Mouse (Mus musculus): ENCODE measurements around the gene Prkca.

Prkca gene

DNA sequence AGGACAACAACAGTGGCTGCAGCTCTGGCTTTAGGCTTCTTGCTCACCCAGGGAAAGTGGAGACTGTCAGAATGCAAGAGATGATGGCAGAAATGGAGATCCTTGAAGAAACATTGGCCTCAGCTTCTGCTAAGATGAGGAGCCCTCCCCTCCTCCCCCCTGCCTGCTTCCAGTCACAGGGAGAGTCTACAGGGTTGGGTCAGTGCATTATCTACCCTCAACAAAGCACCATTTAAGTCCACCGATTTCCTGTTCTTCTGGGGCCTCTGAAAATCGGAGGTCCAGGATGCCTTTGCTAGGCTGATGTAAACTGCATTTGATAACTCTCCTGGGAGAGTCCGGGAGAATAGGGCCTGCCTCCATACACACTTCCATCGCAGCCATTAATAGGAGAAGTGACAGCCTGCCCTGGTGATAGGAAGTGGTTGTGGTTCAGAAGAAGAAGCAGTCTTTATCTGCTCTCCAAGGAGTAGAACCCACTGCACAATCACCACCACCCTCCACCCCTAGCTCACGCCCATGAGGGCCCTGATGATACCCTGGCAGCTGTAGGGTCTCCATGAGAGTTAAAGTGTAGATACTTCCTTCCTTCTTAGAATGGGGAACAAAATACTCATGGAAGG lies 108.5 kb downstream of the Prkca start:
- DNase-seq (ENCODE audit: low read depth, low spot score) = no peak

DNA sequence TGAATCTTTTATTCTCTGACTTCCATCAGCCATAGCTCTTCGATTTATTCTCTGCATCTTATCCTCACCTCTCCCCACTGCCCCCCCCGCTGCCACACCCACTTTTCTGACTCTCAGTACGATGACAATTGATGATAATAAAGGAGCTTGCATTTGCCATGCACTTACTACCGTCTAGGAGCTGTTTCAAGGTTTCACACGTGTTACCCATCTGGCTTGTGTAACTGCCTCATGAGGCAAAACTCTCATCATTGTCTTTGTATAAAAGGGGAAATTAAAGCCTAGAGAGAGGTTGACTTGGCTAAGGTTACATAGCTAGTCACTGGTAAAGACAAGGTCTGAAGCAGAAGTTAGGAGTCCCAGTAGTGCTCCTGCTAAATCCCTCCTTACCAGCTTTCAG lies 110.7 kb downstream of the Prkca start:
- no peak for DNase-seq (ENCODE audit: low read depth, low spot score)

DNA sequence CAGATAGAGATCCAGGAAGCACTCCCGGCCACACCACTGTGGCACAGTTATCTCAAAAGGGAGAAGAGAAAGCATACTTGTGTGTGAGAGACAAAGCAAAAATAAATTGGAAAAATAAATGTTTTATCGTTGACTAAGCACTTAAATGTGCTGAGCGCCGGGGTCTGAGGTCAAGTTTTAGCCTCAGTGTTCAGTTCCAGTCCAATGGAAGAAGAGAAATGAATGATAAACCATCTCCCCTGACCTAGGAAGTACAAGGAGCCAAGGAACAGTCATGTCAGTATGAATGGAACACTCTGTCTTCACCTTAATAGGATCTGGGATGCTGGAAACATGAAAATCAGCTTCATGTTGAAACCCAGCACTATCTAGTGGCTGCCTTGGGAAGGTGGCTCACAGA lies 113.6 kb downstream of the Prkca start:
- DNase-seq (ENCODE audit: low read depth, low spot score) = no peak

DNA sequence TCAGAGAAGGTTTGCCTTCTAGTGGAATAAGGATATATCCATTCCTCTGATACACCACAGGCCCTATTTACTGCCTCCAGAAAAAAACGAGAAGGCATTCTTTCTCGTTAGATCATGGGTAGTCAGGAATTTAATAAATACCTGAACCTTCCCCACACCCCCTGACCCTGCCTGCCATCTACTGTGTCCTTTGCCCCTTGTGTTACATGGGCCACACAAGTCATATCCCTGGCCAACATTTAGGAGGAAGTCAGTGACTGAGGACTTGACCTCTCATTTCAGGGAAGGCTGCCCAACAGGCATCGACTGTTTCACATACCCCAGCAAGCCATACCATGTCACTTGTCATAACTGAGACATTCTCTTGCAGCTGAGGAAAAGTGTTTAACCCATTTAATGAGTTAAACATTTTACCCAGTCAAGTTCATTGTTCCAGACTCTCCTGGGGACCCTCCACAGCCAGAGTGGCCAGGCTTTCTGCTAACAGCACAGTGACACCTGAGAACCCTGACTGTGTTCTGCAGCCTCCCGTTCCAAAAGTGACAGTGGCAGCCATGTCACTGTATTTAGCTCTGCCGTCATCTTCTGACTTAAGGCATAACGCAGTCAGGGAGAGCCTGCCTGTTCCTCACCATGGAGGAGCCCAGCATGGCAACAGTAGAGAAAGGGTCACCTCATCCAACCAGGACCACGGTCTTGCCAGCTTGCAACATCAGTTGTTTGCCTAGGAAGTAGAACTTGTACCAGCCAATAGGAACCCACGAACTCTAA lies 114.4 kb downstream of the Prkca start:
- DNase-seq (ENCODE audit: low read depth, low spot score) = no peak

DNA sequence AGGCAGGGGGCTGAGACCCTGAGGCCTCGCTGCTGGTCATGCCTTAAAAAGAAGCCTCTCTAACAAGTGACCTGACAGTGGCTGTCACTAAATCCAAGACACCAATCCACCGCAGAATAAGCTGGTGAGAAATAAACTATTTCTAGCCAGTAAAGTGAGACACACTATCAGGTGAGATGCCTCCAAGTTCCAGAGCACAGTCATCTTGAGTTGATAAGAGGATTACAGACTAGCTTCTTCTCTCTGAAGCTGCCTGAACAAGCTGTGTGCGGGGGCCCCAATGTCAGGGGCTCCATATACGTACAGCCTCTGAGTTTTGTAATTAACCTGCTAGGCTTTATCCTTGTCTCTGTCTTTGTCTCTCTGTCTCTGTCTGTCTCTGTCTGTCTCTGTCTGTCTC lies 115.2 kb downstream of the Prkca start:
- no peak for DNase-seq (ENCODE audit: low read depth, low spot score)

DNA sequence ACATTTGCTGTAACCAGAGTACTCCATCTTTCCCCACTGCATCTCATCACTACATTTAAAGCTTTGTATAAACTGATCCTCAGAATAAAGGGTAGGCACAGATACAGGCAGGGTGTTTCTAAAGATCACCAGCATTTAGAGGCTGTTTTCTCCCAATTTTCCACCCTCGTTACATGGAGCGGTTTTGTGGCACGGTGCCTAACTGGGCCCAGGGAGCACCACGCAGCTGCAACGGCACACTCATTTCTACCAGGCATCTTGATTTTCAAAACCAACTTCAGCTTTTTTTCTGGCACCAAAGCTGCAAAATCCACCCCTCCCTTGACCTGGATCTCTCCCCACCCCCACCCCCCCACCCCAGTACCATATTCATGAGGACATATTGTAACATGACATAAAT lies 117.5 kb downstream of the Prkca start:
- no peak for DNase-seq (ENCODE audit: low read depth, low spot score)

DNA sequence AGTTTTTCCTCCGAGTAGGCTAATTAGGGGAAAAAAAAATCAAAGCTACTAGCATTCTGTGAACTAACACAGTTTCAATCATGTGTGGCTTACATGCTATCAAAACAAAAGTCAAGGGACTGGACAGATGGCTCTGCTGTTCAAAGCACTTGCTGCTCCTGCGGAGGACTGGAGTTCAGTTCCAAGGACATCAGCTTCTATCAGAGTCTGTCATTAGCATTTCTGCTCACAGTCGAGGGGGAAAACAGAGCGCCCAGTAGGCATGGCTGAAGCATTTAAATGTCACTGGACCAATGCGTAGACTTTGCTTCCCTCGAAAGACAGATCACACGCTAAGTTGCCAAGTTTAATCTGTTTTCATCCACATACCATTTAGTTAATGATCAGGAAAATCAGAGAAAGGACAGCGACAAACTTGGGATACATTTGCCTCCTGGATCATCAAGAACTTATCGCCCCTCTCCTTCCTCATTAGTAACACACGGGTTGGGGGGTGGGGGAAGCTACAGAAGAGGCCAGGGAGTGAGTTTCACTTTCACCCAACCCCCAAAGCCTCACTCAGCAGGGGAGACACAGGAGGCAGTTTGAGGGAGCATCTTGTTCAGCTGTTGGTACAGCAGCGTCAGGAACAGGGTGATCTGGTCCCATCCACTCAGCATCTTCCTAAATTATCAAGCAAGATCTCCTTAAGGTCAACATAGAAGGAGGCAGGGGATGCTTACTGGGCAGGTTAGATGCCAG lies 119.3 kb downstream of the Prkca start:
- DNase-seq (ENCODE audit: low read depth, low spot score) = no peak

DNA sequence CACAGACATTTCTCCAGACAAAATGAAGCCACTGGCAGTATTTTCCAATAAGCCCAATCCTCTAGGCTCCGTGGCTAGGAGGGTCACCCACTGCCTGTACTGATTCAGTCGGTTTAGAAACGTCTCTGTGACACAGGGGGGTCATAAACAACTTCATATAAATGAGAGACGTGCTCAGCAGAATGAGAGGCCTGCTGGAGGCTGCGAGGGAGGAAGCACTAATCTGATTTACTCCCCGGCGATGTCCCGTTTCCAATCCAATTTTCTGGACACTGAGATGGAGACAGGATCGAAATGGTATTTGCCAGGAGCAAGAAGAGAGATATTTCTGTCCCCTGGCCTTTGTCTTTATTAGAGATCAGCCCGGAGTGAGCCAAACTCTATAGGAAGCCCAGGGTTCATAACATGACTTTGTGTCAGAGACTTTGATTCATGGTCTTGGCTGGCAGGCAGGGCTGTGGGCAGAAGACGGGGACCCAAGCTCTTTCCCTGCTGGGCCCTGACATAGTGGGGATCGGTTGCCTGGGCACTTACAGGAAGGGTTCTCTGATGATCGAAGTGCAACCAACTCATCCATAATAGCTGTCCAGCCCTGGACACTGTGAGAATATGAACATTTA lies 120.0 kb downstream of the Prkca start:
- no peak for DNase-seq (ENCODE audit: low read depth, low spot score)

DNA sequence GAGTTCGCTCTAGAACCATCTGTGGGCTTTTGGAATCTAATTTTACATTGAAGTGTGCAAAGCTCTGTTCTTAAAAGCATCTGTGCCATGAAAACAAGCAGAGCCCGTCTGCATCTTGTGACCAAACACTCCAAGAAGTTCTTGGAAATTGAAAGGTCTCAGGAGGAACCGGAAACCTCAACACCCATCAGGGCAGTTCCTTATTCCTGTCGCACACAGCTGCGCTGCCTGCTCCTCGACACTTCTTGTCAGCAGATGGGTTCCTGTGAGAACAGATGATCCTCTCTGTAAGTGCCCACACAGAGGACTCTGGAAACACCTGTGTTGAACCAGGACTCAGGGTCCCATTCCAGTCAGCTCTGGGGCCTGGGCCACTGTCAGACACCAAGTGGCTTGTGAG lies 120.6 kb downstream of the Prkca start:
- DNase-seq (ENCODE audit: low read depth, low spot score) = peak; percentile 15

DNA sequence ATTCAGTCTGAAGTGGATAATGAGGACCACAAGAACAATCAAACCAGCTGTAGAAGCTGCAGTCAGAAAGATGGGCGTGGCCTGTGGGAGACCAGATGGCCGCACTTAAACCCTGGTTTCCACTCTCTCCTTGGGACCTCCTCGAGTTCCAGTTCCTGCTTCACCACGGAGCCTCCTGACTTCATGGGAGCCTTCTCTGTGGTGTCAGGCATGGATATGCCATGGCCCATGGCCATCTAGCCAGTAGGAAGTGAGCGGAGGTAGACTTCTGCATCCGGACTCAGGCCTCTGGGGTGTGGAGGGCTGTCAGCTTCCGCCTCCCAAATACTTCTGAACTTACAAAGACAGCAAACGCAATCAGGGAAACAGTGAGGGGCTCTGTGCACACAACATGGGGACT lies 121.1 kb downstream of the Prkca start:
- no peak for DNase-seq (ENCODE audit: low read depth, low spot score)

DNA sequence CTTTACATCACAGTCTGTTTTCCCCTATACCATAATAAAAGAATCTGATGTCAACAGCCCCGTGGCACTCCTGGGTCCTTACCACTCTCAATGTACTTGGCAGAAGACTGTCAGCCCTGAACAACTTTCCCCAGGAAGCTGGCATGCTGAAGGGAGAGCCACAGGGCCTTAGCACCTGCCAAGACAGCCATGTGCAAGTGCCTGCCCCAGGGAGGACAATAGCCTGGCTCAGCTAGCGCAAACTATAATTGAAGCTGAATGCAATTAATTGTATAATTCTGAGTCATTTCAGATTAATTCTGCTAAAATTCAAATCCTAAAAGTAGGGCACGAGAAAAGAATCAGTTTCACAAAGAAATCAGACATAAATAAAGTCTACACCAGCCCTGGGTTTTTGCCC lies 121.7 kb downstream of the Prkca start:
- no peak for DNase-seq (ENCODE audit: low read depth, low spot score)

DNA sequence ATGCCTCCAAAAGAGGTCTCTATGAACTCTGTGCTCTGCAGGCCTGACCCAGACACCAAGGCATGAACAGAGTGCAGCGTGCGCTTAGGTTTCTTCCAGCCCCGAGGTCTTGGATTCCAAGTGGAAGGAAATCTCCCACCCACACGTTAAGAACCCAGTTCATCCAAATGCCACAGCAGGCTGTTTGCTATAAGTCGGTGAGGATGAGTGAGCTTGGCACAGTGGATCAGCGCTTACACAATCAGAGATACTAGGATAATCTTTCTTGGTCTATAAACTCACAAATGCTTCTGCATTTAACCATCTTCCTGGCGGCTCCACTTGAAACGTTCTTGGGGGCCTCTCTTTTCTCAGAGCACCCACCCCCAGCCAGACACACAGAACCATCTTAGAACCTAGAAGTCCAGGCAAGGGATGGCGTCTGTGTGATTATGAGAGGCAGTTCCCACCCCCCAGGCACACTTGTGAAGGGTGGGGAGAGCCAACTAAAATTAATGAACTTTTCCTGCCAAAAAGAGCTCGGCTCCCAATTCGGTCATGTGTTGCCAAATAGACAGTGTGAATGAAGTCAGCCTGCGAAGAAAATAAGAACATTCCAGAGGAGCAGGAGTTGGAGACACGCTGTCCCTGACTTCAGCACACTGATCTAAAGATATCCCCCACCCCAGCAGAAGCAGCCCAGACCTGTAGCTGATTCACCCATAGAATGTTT lies 122.4 kb downstream of the Prkca start:
- DNase-seq (ENCODE audit: low read depth, low spot score) = no peak

DNA sequence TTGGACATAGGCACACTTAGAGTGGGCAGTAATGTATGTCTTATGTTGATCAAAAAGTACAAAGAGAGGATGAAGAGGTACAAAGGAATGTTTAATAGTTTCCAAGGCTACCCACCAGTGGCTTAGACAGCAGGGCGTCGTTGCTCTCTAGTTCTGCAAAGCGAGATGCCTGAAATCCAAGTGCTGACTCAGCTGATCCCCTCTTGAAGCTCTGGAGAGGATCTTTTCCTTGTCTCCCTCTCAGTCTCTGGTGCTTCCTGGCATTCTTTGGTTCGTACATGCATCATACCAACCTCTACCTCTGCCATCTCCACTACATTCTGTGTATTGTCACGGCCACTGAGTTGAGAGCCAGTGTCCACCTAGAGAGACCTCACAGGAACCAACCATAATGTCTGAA lies 123.1 kb downstream of the Prkca start:
- DNase-seq (ENCODE audit: low read depth, low spot score) = no peak

DNA sequence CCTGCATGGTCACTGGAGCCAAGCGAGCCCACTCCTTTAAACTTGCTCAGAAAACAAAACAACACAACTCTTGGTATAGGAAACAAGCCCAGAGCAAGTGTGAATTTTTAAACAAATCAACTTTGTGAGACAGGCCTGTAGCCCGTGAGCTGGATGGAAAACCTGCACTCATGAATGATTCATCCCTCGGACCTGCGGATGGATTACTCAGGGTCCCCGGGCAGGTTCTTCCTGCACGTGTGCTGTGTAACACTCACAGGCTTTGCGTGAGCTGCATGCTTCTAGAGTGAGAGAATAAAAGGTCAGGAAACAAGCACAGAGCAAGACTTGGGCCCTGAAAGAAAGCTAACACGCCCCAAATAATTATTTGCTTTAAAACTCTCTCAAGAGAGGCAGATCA lies 126.7 kb downstream of the Prkca start:
- DNase-seq (ENCODE audit: low read depth, low spot score) = no peak

DNA sequence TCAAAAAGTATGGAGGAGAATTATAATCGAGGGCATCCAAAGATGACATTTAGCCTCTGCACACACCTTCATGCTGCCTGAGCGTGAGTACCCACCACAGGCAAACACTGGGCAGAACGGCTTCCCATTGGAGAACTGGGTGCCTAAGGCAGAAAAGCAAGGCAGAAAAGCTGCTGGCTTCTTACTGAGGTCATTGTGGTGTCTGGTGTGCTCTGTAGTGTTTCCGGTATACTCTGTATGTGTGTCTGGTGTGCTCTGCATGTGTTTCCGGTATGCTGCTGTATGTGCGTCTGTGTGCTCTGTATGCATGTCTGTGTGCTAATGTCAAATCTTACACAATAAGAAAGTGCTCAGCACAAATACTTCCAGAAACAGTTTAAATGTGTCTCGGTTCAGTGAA lies 127.7 kb downstream of the Prkca start:
- DNase-seq (ENCODE audit: low read depth, low spot score) = no peak

DNA sequence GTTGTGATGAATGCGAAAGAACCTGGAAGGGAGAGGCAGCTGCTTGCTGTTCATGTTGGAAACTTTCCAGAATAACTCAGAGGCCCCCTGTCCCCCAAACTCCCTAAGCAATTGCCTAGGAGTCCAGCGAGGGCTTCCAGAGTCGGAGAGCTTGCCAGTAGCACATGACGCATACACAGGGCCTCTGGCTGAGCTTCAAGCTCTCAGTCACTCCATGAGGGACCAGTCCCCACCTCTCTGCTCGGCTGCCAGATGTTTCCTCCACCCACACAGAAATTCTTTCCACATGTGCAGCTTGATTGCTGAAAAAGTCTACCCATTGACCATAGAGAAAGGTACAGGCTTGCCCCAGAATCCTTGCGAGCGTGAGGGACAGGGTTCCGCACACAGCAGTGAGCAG lies 128.3 kb downstream of the Prkca start:
- peak; percentile 23 for DNase-seq (ENCODE audit: low read depth, low spot score)

DNA sequence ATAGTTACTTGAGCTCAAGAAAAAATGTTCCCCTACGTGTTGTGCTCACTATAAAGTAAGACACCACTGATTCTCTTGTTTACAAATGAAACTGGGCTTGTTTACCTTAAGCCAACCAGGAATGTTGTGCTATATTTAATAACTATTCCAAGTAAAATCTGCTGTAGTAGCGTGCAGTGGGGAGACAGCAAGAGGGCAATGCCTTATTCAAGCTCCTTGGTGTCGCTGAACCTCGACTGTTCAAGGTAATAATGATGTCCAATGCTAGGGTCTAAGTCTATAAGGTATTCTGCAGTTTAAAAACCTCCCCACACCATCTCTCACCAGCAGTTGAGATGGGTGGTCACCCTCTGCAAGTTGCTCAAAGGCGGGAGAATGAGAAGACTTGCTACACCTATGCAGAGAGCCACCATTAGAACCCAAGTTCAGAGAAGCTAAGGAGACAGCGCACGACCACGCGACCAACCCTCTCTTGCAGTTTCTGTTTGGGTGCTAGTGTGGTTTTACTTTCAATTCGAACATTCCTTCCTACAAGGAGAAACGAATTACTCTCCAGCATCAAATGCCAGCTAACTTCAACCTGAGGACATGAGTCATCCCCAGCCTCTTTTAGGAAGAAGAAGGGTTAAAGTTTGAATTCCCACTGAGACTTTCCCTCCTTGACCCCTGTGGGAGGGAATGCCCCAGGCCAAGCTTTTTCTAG lies 129.1 kb downstream of the Prkca start:
- peak; percentile 58 for DNase-seq (ENCODE audit: low read depth, low spot score)

DNA sequence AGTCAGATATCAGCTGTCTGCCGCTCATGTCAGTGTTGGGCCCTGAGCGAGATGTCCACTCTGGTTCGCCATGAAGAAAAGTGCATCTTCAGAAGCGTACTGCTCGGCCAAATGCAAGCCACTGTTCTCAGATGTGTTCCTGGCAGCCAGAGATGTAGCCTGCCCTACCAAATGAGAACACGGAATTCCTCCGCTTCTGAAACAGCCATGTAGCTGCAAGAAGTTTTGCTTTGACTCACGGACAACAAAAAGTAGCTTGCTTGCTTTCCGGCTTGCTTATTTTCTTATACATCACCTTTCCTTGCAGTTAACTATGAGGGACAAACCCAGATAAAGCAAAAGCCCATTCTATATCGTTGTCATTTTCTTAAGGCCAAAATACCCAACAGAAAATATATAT lies 129.9 kb downstream of the Prkca start:
- DNase-seq (ENCODE audit: low read depth, low spot score) = no peak

DNA sequence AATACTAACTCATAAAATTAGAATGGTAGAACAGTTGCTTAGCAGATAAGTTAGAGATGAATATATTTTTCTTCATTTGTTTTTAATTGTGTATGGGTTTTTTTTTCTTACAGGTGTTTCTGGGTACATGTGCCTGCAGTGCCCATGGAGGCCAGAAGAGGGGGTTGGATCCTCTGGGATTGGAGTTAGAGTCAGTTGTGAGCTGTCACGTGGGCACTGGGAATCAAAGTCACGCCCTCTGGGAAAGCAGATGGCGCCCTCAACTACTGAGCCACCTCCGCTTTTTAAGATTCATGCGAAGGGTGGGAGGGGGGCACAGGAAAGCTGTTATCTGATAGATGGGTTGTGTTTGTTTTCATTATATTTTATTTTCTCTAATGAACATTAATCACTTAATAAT lies 131.1 kb downstream of the Prkca start:
- DNase-seq (ENCODE audit: low read depth, low spot score) = no peak

DNA sequence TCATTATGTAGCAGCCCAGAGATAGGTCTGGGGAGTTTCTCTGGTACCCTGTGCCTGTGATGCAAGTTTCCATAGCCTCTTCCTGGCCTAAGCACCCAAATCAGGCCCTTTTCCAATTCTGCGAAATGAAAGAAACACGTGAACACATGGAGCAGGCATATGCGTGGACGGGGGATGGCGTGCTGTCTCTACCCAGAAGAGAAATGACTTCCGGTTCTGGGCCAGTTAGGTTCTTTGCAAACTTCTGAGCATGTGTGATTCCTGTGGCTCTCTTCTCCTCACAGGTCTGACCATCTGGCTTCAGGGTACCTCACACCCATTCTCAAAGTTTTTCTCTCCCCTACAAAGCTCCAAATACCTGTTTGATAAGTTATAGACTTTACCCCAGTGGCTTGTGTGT lies 131.7 kb downstream of the Prkca start:
- DNase-seq (ENCODE audit: low read depth, low spot score) = no peak

DNA sequence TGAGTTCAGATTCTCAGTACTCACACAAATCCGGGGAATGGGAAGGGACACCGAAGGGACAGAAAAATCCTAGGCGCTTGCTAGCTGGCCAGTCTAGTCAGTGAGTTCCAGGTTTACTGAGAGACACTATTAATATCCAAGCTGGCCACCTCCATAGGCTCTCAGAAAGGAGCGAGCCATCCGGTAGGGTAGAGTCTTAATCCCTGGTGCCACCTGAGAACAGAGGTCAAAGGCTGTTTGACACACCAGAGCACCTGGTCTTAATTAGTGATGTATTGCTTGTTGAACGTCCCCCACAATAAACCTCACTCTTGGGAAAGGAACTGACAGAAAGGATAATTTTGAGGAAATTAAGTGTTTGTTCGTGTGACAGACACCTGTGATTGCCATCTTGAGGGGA lies 133.0 kb downstream of the Prkca start:
- no peak for DNase-seq (ENCODE audit: low read depth, low spot score)

Measured in A20 (cell line).